Comparison of ENCODE assay signal across 10 mouse cellular contexts in the genomic region with DNA sequence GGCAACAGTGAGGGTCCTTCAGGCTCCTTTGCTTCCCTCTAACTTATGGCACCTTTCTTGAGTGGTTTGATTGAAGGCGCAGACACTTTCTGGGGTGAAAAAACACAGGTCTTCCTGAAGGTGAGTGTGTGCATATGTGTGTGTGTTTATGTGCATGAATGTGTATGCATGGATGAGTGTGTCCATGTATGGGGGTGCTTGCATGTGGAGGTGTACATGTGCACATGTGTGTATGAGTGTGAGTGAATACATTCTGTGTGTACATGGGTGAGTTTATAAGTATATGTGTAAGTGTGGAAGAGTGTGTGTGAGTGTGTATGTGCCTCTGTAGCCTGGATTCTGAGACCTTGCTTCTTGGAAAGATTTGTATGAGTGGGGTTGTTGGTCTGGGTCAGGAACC.
DNase-seq lines count a peak whose midpoint lies in the region; ATAC-seq and TF ChIP-seq lines count a peak whose summit lies in the region.
"Had no signal": no experiment of that assay in that cellular context is flagged by ENCODE, and none has a peak within 500 bp of the region (broad histone marks: within the 10 kb centered on the region; RNA-seq: fewer than 3 reads in every experiment).

No protein-coding gene starts in this region.

- no peak for TF ChIP-seq CTCF in cerebellum, adult 2 months (IDR thresholded peaks at IDR 0.05; ENCODE audit: borderline replicate concordance, insufficient read depth, low read depth, low read length)

- H3K9ac ChIP-seq in kidney, embryonic 15.5 days = no peak overlapping the region
- no peak overlapping the region for H3K9ac ChIP-seq in intestine, embryonic 16.5 days (ENCODE audit: low read depth, low read length)
- H3K9ac ChIP-seq in neural tube, embryonic 14.5 days (replicated peaks; ENCODE audit: low read depth, low read length) = no peak overlapping the region
- H3K9ac ChIP-seq: lung, embryonic 15.5 days had no signal

- 93% methylated on average over 1 of the region's 1 CpGs for WGBS in kidney, embryonic 15.5 days
- 100% methylated on average over 1 of the region's 1 CpGs for WGBS in forebrain, embryonic 10.5 days
- 100% methylated on average over 1 of the region's 1 CpGs for WGBS in intestine, embryonic 16.5 days
- WGBS in neural tube, embryonic 14.5 days = 91% methylated on average over 1 of the region's 1 CpGs
- 91% methylated on average over 1 of the region's 1 CpGs for WGBS in cerebellum, adult 2 months

- ATAC-seq in kidney, embryonic 15.5 days (replicated peaks; ENCODE audit: low FRiP score) = no peak
- no peak for ATAC-seq in intestine, embryonic 16.5 days
- ATAC-seq in neural tube, embryonic 14.5 days (ENCODE audit: low read depth) = no peak

- H3K27me3 ChIP-seq in kidney, embryonic 15.5 days = no peaks in the 10 kb centered on the region
- no peaks in the 10 kb centered on the region for H3K27me3 ChIP-seq in forebrain, embryonic 10.5 days (ENCODE audit: poor library complexity, severe bottlenecking)
- no peaks in the 10 kb centered on the region for H3K27me3 ChIP-seq in intestine, embryonic 16.5 days (replicated peaks; ENCODE audit: control insufficient read depth, insufficient read depth, low read length)
- no peaks in the 10 kb centered on the region for H3K27me3 ChIP-seq in neural tube, embryonic 14.5 days (ENCODE audit: control insufficient read depth, insufficient read depth, low read length)
- H3K27me3 ChIP-seq in cerebellum, adult 2 months (ENCODE audit: control insufficient read depth, insufficient read depth, low read length) = no peaks in the 10 kb centered on the region; the same call in 1 of the 2 replicates
- H3K27me3 ChIP-seq: lung, embryonic 15.5 days had no signal

- peaks cover 23% of the 10 kb centered on the region for H3K4me1 ChIP-seq in kidney, embryonic 15.5 days
- H3K4me1 ChIP-seq in forebrain, embryonic 10.5 days = peaks cover 53% of the 10 kb centered on the region
- H3K4me1 ChIP-seq in intestine, embryonic 16.5 days (ENCODE audit: control insufficient read depth, insufficient read depth, low read length) = no peaks in the 10 kb centered on the region; the same call in 1 of the 2 replicates
- peaks cover 7% of the 10 kb centered on the region; the same call in 1 of the 2 replicates for H3K4me1 ChIP-seq in neural tube, embryonic 14.5 days (ENCODE audit: control insufficient read depth, insufficient read depth, low read length)
- H3K4me1 ChIP-seq in cerebellum, adult 2 months (ENCODE audit: control insufficient read depth, insufficient read depth, low read length) = no peaks in the 10 kb centered on the region

- no peak for DNase-seq in kidney, adult 11 months
- no peak for DNase-seq in forebrain, embryonic 10.5 days (ENCODE audit: extremely low spot score, low spot score)
- no peak for DNase-seq in frontal cortex, postnatal 25 days (ENCODE audit: low spot score in 2 of 2)
- DNase-seq in cerebellum, adult 2 months = no peak
- DNase-seq in adrenal gland, postnatal 36 days = no peak
- DNase-seq: layer of hippocampus, adult 9-11 months had no signal

- no peak for TF ChIP-seq POLR2A in cerebellum, adult 2 months (IDR thresholded peaks at IDR 0.05; ENCODE audit: borderline replicate concordance, insufficient read depth, low read length)

- peak overlapping the region; percentile 19; the same call in 1 of the 2 replicates for H3K4me3 ChIP-seq in kidney, embryonic 15.5 days (replicated peaks)
- H3K4me3 ChIP-seq in forebrain, embryonic 10.5 days = peak overlapping the region; percentile 42
- no peak overlapping the region for H3K4me3 ChIP-seq in intestine, embryonic 16.5 days (ENCODE audit: low read length)
- H3K4me3 ChIP-seq in neural tube, embryonic 14.5 days (ENCODE audit: low read depth, low read length) = peak overlapping the region; percentile 20
- H3K4me3 ChIP-seq in cerebellum, adult 2 months (replicated peaks; ENCODE audit: insufficient read depth, low read depth, low read length) = no peak overlapping the region
- H3K4me3 ChIP-seq: lung, embryonic 15.5 days had no signal

- no peaks in the 10 kb centered on the region for H3K36me3 ChIP-seq in kidney, embryonic 15.5 days
- H3K36me3 ChIP-seq in forebrain, embryonic 10.5 days (replicated peaks) = peaks cover 11% of the 10 kb centered on the region; the same call in 1 of the 2 replicates
- no peaks in the 10 kb centered on the region for H3K36me3 ChIP-seq in intestine, embryonic 16.5 days (ENCODE audit: control insufficient read depth, insufficient read depth, low read length)
- H3K36me3 ChIP-seq in neural tube, embryonic 14.5 days (ENCODE audit: control insufficient read depth, insufficient read depth, low read length) = no peaks in the 10 kb centered on the region
- H3K36me3 ChIP-seq: lung, embryonic 15.5 days had no signal

- peak overlapping the region; percentile 45 for H3K4me2 ChIP-seq in kidney, embryonic 15.5 days
- peak overlapping the region; percentile 13; the same call in 1 of the 2 replicates for H3K4me2 ChIP-seq in intestine, embryonic 16.5 days (ENCODE audit: low read depth, low read length)
- H3K4me2 ChIP-seq in neural tube, embryonic 14.5 days (ENCODE audit: low read depth, low read length) = peak overlapping the region; percentile 45

- no peaks in the 10 kb centered on the region for H3K9me3 ChIP-seq in kidney, embryonic 15.5 days (replicated peaks)
- no peaks in the 10 kb centered on the region; the same call in 1 of the 2 replicates for H3K9me3 ChIP-seq in forebrain, embryonic 10.5 days
- no peaks in the 10 kb centered on the region for H3K9me3 ChIP-seq in intestine, embryonic 16.5 days (ENCODE audit: control insufficient read depth, low read length)
- H3K9me3 ChIP-seq in neural tube, embryonic 14.5 days (ENCODE audit: control insufficient read depth, low read length) = no peaks in the 10 kb centered on the region
- H3K9me3 ChIP-seq: lung, embryonic 15.5 days had no signal

- H3K27ac ChIP-seq in kidney, embryonic 15.5 days = 0 out of 2 replicates have a peak overlapping the region, but pooled peaks have one; percentile 46
- H3K27ac ChIP-seq in forebrain, embryonic 10.5 days = peak overlapping the region; percentile 84
- H3K27ac ChIP-seq in intestine, embryonic 16.5 days (ENCODE audit: low read length) = no peak overlapping the region
- H3K27ac ChIP-seq in neural tube, embryonic 14.5 days (ENCODE audit: low read depth, low read length) = peak overlapping the region; percentile 68; the same call in 1 of the 2 replicates
- H3K27ac ChIP-seq in cerebellum, adult 2 months (ENCODE audit: insufficient read depth, low read length) = no peak overlapping the region
- H3K27ac ChIP-seq: lung, embryonic 15.5 days had no signal

Comparison
In these comparisons a context has a peak if more than half of its experiments do, and no peak if none do; other contexts are left out.
1. H3K27ac ChIP-seq: peak in kidney, embryonic 15.5 days (single experiment), forebrain, embryonic 10.5 days (single experiment) and neural tube, embryonic 14.5 days (single experiment); none in intestine, embryonic 16.5 days (single experiment) and cerebellum, adult 2 months (single experiment).
2. H3K4me3 ChIP-seq: peak in kidney, embryonic 15.5 days (single experiment), forebrain, embryonic 10.5 days (single experiment) and neural tube, embryonic 14.5 days (single experiment); none in intestine, embryonic 16.5 days (single experiment) and cerebellum, adult 2 months (single experiment).
3. Peak in every context shown above with its lines, with median percentiles within 50 percentile points of each other: H3K4me2 ChIP-seq.